Mouse (Mus musculus) C2C12 (cell line): ENCODE measurements around the gene Gtse1. TPM values are rescaled to one million over a fixed set of nuclear protein-coding genes. Genes with fewer than 3 reads are reported as not detected.
A peak's percentile ranks its signal among the peaks of the same experiment; 100 is the strongest.
"Not testable (repeated sequence)": the region's sequence is repeated elsewhere in the genome, so short reads cannot be mapped to it uniquely, and the experiment has no call there.

ENCODE experiments used
- H3K27me3 ChIP-seq: one replicate; pipeline ENCODE4 v1.6.1; 2011; ENCODE audit not compliant: control insufficient read depth, insufficient read depth, insufficient read length
- H3K36me3 ChIP-seq: one replicate; pipeline ENCODE4 v1.6.1; 2011; ENCODE audit not compliant: control insufficient read depth, insufficient read depth
- H3K4me3 ChIP-seq: one replicate; pipeline ENCODE4 v1.5.1; 2011; ENCODE audit warnings: mild to moderate bottlenecking, control low read depth; ENCODE audit not compliant: poor library complexity, insufficient read depth, severe bottlenecking
- H3K79me2 ChIP-seq: one replicate; pipeline ENCODE4 v1.6.1; 2011; ENCODE audit not compliant: control insufficient read depth, insufficient read depth
- H3K79me3 ChIP-seq: one replicate; pipeline ENCODE4 v1.6.1; 2011; ENCODE audit warnings: low read depth, control low read depth
- H3ac ChIP-seq: one replicate; pipeline ENCODE3; 2011; ENCODE audit warnings: low read depth; ENCODE audit not compliant: control insufficient read depth, insufficient read length
- CEBPB ChIP-seq: IDR thresholded peaks from one replicate; pipeline ENCODE4 v1.6.1; 2011; ENCODE audit warnings: low read depth, mild to moderate bottlenecking, control low read depth, moderate library complexity
- CTCF ChIP-seq: IDR thresholded peaks from one replicate; pipeline ENCODE4 v1.5.1; 2011; ENCODE audit not compliant: control insufficient read depth, insufficient read depth, insufficient read length
- FOSL1 ChIP-seq: IDR thresholded peaks from one replicate; pipeline ENCODE4 v1.8.0; 2011; ENCODE audit warnings: mild to moderate bottlenecking, low read length; ENCODE audit not compliant: poor library complexity, insufficient read depth, severe bottlenecking
- MAX ChIP-seq: IDR thresholded peaks from one replicate; pipeline ENCODE4 v1.6.1; 2011; ENCODE audit warnings: mild to moderate bottlenecking, control low read depth
- MYOD1 ChIP-seq: IDR thresholded peaks from one replicate; pipeline ENCODE4 v1.6.1; 2011; ENCODE audit warnings: low read depth; ENCODE audit not compliant: control insufficient read depth, insufficient read length
- MYOG ChIP-seq: IDR thresholded peaks from one replicate; pipeline ENCODE4 v1.6.1; 2011; ENCODE audit not compliant: control insufficient read depth, insufficient read length; ENCODE audit errors: extremely low read depth
- USF1 ChIP-seq: IDR thresholded peaks from one replicate; pipeline ENCODE4 v1.6.1; 2011; ENCODE audit warnings: low read depth, mild to moderate bottlenecking, control low read depth, moderate library complexity
- polyA plus RNA-seq: library from polyadenylated mRNA; unstranded; fragments of >200 nt; fragmentation: generic; extraction: Trizol; gene quantifications from one replicate; pipeline ENCODE4 v1.2.1, GENCODE M21; 2012; ENCODE audit warnings: missing spikeins

Gtse1 gene
- polyA plus RNA-seq, 1 experiment, result 60.7 TPM

DNA sequence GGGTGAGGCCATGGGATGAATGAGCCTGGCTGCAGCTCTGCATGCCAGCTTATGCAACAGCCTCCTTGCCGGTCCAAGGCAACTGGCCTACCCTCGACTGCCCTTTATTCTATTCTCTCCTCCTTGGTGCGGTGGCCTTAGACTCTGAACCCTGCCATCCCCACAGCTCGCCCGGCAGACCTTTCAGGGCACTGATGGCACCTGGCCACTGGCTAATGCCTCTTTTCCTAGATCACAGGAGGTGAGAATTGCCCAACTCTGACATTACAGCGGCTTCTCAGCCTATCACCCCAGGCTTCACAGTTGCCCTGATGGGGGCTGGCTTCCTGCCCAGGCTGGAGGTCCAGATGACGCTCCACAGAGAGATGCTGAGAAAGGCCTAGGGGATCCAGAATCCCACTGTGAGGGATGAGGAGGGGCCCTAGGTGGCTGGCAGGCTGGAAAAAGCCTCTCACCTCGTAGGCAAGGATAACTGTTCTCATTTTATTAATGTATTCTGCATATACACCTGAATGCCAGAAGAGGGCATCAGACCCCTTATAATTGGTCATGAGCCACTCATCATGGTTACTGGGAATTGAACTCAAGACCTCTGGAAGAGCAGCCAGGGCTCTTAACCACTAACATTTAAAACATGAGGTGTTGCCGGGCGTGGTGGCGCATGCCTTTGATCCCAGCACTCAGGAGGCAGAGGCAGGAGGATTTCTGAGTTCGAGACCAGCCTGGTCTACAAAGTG is 7.7 kb upstream of the Gtse1 start:
- no peaks in the 10 kb centered on the region for H3K79me3 ChIP-seq
- TF ChIP-seq CEBPB (no peak), MYOG (no peak), MAX (no peak), CTCF (no peak), MYOD1 (no peak), FOSL1 (no peak), USF1 (no peak)
- no peaks in the 10 kb centered on the region for H3K79me2 ChIP-seq
- peaks cover 75% of the 10 kb centered on the region for H3K27me3 ChIP-seq
- H3K4me3 ChIP-seq, result no peak overlapping the region
- no peaks in the 10 kb centered on the region for H3K36me3 ChIP-seq
- no peak overlapping the region for H3ac ChIP-seq

DNA sequence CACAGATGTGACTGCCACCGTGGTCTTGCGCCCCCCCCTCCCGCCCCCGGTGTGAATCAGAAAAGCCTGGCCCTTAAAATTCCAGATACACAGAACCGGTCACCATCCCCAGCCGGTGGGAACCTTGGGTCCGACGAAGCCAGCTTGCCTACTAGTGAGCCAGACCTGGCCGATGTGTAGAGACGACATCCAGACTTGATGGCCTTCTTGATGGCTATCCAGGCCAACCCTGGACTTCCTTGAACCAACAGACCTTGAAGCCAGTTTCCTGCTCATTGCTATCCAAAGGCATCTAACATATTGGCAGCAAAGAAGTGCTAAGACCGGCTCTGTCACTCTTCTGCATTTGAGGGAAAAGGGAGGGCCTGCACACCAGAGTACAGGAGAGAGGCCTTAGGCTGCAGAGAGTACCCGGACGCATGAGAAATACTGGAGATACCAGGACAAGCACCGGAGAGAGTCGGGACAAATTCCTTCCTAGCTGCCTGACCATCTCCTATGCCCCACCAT is 510 bp upstream of the Gtse1 start:
- Histone ChIP-seq H3K36me3 (peaks cover 30% of the 10 kb centered on the region), H3K79me2 (peaks cover 47% of the 10 kb centered on the region), H3ac (peak overlapping the region; percentile 87), H3K4me3 (peak overlapping the region; percentile 99), H3K27me3 (peaks cover 30% of the 10 kb centered on the region), H3K79me3 (peaks cover 35% of the 10 kb centered on the region)
- no peak for TF ChIP-seq CTCF
- TF ChIP-seq CEBPB, result no peak
- TF ChIP-seq MYOG, result no peak
- no peak for TF ChIP-seq MAX
- no peak for TF ChIP-seq FOSL1
- TF ChIP-seq MYOD1, result no peak
- TF ChIP-seq USF1, result no peak

DNA sequence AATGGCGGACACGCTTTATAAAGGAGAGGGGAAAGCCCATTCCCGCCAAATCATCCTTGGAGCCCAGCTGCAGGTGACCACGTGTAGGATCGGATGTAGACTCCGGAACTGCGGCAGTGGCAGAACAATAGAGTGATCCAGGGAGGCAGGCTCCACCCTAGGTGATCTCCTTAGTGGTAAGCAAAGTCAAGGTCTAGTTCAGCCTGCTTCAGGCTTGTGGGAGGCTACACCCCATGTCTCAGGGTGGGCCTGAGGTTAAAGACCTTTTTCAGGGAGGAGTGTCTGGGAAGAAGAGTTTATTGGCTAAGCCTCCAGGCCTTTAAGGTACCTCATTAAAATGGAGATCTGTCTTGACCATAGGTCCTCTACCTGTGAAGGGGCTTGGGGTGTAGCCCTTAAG is 6.4 kb downstream of the Gtse1 start:
- H3K27me3 ChIP-seq, H3K4me3 ChIP-seq, H3ac ChIP-seq: not testable (repeated sequence)
- peaks cover 96% of the 10 kb centered on the region for H3K79me2 ChIP-seq
- H3K36me3 ChIP-seq, result peaks cover 95% of the 10 kb centered on the region
- H3K79me3 ChIP-seq, result peaks cover 42% of the 10 kb centered on the region

DNA sequence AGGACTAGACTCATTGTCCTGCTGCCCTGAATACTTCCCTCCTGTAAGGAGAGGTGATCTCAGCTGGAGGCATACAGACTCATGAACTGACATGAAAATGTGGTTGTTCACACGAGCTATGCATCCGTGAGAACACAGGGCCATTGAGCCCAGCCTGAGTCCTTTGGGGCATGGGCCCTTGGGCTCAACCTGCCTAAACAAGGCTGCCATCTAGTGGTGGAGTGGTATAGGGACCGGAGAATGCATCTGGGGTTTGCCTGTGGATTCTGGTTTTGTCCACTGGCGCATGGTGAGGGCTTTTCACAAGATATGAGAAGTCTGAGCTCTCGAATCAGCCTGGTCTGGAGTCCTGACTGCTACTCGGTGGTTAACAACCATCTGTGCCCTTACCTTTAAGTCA is 8.2 kb downstream of the Gtse1 start:
- Histone ChIP-seq H3K79me3 (peaks cover 27% of the 10 kb centered on the region), H3K36me3 (peaks cover 96% of the 10 kb centered on the region), H3K79me2 (peaks cover 96% of the 10 kb centered on the region), H3K27me3 (no peaks in the 10 kb centered on the region), H3K4me3 (no peak overlapping the region), H3ac (no peak overlapping the region)
- TF ChIP-seq USF1, result no peak
- peak; percentile 90 for TF ChIP-seq CTCF

DNA sequence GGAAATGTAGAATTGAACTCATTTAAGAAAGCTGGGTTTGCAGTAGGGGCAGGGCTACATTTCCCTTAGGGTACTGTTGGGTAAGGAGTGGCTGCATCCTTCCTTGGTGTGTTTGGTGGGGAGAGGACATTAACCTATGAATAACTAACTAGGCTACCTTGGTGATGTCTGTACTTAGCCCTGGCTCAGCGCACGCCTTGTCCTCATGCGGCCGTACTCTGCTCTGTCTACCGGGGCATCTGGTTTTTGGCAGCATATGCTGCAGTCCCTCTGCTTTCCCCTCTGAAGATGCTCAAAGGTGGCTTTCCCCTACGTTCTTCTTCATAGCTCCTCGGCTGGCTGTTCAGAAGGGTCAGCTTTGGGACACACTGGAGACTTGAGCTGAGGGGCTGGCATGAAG is 17.8 kb downstream of the Gtse1 start:
- Histone ChIP-seq H3ac (no peak overlapping the region), H3K79me2 (peaks cover 27% of the 10 kb centered on the region), H3K79me3 (no peaks in the 10 kb centered on the region), H3K4me3 (no peak overlapping the region), H3K27me3 (no peaks in the 10 kb centered on the region), H3K36me3 (peaks cover 49% of the 10 kb centered on the region)
- TF ChIP-seq CTCF (no peak), MYOD1 (no peak)

DNA sequence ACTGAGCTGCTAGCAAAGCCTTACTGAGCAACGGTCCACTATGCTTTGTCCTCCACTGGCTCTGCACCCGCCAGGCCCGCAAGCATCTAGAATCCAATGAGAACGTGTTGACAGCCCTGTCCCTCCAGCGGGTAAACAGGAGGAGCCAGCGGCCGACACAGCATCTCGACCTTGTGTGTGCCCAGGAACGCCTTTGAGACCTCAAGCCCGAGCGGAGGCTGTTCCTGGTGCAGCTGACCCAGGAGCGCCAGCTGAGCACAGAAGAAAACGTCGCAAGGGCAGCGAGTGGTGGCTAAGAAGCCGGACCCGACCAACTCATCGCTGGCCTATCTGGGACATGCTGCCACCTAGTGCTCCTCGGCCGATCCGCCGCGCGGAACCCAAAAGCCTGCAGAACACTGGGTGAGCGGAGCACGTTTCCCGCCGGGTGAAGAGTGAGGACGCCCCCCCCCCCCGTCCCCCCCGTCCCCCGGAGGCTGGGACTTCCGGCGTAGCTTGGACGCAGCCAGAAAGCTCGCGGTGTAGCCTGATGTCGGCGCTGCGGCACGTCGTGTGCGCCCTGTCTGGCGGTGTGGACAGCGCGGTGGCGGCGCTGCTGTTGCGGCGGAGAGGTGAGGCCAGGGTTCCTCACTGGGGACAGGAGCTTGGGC is 19.4 kb downstream of the Gtse1 start, which contains the start of gene Trmu:
Gene Trmu (plus strand): TSS at position 465 of the 650 bp plus-strand sequence.
- Histone ChIP-seq H3K4me3 (peak within 1 kb of the TSS; percentile 74), H3K79me2 (peaks cover 13% of the 10 kb centered on the region), H3K36me3 (peaks cover 34% of the 10 kb centered on the region), H3ac (peak within 1 kb of the TSS; percentile 62), H3K79me3 (no peaks in the 10 kb centered on the region), H3K27me3 (no peaks in the 10 kb centered on the region)
- TF ChIP-seq CEBPB, result no peak
- TF ChIP-seq FOSL1, result no peak
- peak; percentile 41 for TF ChIP-seq MAX
- TF ChIP-seq MYOD1, result no peak
- no peak for TF ChIP-seq MYOG
- TF ChIP-seq USF1, result no peak
- peak; percentile 73 for TF ChIP-seq CTCF
